9 mouse cellular contexts compared by ENCODE assay signal in genomic region chr3:126978768-126979410, GRCm38 (mm10).
DNase-seq lines count a peak whose midpoint lies in the region; ATAC-seq lines count a peak whose summit lies in the region.
"Had no signal": no experiment of that assay in that cellular context is flagged by ENCODE, and none has a peak within 500 bp of the region (broad histone marks: within the 10 kb centered on the region; RNA-seq: fewer than 3 reads in every experiment).

No protein-coding gene starts in this region.

- no peaks in the 10 kb centered on the region for H3K27me3 ChIP-seq in kidney, embryonic 14.5 days (ENCODE audit: control insufficient read depth, insufficient read depth, low read length)
- H3K27me3 ChIP-seq in forebrain, embryonic 15.5 days: no peaks in the 10 kb centered on the region
- H3K27me3 ChIP-seq in hindbrain, embryonic 16.5 days (replicated peaks; ENCODE audit: control insufficient read depth, insufficient read depth, low read length): no peaks in the 10 kb centered on the region
- H3K27me3 ChIP-seq in midbrain, embryonic 13.5 days: no peaks in the 10 kb centered on the region

- H3K36me3 ChIP-seq in kidney, embryonic 14.5 days (ENCODE audit: control insufficient read depth, insufficient read depth, low read length): no peaks in the 10 kb centered on the region
- peaks cover 37% of the 10 kb centered on the region for H3K36me3 ChIP-seq in forebrain, embryonic 15.5 days
- peaks cover 11% of the 10 kb centered on the region for H3K36me3 ChIP-seq in hindbrain, embryonic 16.5 days (ENCODE audit: control insufficient read depth, insufficient read depth, low read length)
- peaks cover 46% of the 10 kb centered on the region for H3K36me3 ChIP-seq in midbrain, embryonic 13.5 days

- no peaks in the 10 kb centered on the region for H3K9me3 ChIP-seq in kidney, embryonic 14.5 days (ENCODE audit: control insufficient read depth, low read length)
- no peaks in the 10 kb centered on the region for H3K9me3 ChIP-seq in forebrain, embryonic 15.5 days
- no peaks in the 10 kb centered on the region for H3K9me3 ChIP-seq in hindbrain, embryonic 16.5 days (ENCODE audit: control insufficient read depth, low read length)
- H3K9me3 ChIP-seq in midbrain, embryonic 13.5 days: no peaks in the 10 kb centered on the region

- no peak overlapping the region for H3K4me3 ChIP-seq in kidney, embryonic 14.5 days (ENCODE audit: low read length)
- no peak overlapping the region for H3K4me3 ChIP-seq in forebrain, embryonic 15.5 days
- no peak overlapping the region for H3K4me3 ChIP-seq in hindbrain, embryonic 16.5 days (ENCODE audit: low read length)
- H3K4me3 ChIP-seq in midbrain, embryonic 13.5 days (replicated peaks): no peak overlapping the region
- H3K4me3 ChIP-seq: myocyte had no signal

- no peak for ATAC-seq in kidney, embryonic 14.5 days (ENCODE audit: low FRiP score, low TSS enrichment)
- ATAC-seq in cerebellum, adult (ENCODE audit: insufficient number of reproducible peaks, low FRiP score, low TSS enrichment): peak; percentile 79
- ATAC-seq in forebrain, embryonic 15.5 days (replicated peaks): peak; percentile 83
- peak; percentile 70 for ATAC-seq in hindbrain, embryonic 16.5 days
- peak; percentile 70 for ATAC-seq in midbrain, embryonic 13.5 days

- no peaks in the 10 kb centered on the region for H3K4me1 ChIP-seq in kidney, embryonic 14.5 days (ENCODE audit: control insufficient read depth, insufficient read depth, low read length)
- H3K4me1 ChIP-seq in forebrain, embryonic 15.5 days: no peaks in the 10 kb centered on the region
- H3K4me1 ChIP-seq in hindbrain, embryonic 16.5 days (ENCODE audit: control insufficient read depth, insufficient read depth, low read depth, low read length): no peaks in the 10 kb centered on the region
- H3K4me1 ChIP-seq in midbrain, embryonic 13.5 days (replicated peaks): no peaks in the 10 kb centered on the region

- H3K4me2 ChIP-seq in kidney, embryonic 14.5 days (replicated peaks; ENCODE audit: low read depth, low read length): no peak overlapping the region
- H3K4me2 ChIP-seq in forebrain, embryonic 15.5 days (replicated peaks): no peak overlapping the region
- H3K4me2 ChIP-seq in hindbrain, embryonic 16.5 days (ENCODE audit: low read length): no peak overlapping the region
- no peak overlapping the region for H3K4me2 ChIP-seq in midbrain, embryonic 13.5 days (replicated peaks)

- no peak overlapping the region for H3K27ac ChIP-seq in kidney, embryonic 14.5 days (ENCODE audit: low read depth, low read length)
- no peak overlapping the region for H3K27ac ChIP-seq in forebrain, embryonic 15.5 days (replicated peaks)
- H3K27ac ChIP-seq in hindbrain, embryonic 16.5 days (ENCODE audit: low read depth, low read length): no peak overlapping the region
- no peak overlapping the region for H3K27ac ChIP-seq in midbrain, embryonic 13.5 days

- peak; percentile 22 for DNase-seq in kidney, adult 11 months
- DNase-seq in left cerebral cortex, adult 18-20 months (ENCODE audit: low spot score in 2 of 2): peak; percentile 77 to 82
- DNase-seq in telencephalon, adult 2 months (ENCODE audit: low read depth, low spot score): peak; percentile 64

- 66% methylated on average over 11 of the region's 11 CpGs for WGBS in kidney, embryonic 14.5 days
- 65% methylated on average over 11 of the region's 11 CpGs for WGBS in forebrain, embryonic 15.5 days
- WGBS in hindbrain, embryonic 16.5 days: 62% methylated on average over 11 of the region's 11 CpGs
- WGBS in midbrain, embryonic 13.5 days: 64% methylated on average over 11 of the region's 11 CpGs

- H3K9ac ChIP-seq in kidney, embryonic 14.5 days (ENCODE audit: low read depth, low read length): no peak overlapping the region
- no peak overlapping the region for H3K9ac ChIP-seq in forebrain, embryonic 15.5 days (replicated peaks)
- no peak overlapping the region for H3K9ac ChIP-seq in hindbrain, embryonic 16.5 days (ENCODE audit: low read depth, low read length)
- H3K9ac ChIP-seq in midbrain, embryonic 13.5 days (replicated peaks): no peak overlapping the region

Comparison
In these comparisons a context has a peak if more than half of its experiments do, and no peak if none do; other contexts are left out.
1. DNase-seq: peak in every context shown above with its lines; median percentile 80 in left cerebral cortex, adult 18-20 months; 64 in telencephalon, adult 2 months; 22 in kidney, adult 11 months.